Mouse (Mus musculus): Measurements from ENCODE around the gene Stx2.

DNA sequence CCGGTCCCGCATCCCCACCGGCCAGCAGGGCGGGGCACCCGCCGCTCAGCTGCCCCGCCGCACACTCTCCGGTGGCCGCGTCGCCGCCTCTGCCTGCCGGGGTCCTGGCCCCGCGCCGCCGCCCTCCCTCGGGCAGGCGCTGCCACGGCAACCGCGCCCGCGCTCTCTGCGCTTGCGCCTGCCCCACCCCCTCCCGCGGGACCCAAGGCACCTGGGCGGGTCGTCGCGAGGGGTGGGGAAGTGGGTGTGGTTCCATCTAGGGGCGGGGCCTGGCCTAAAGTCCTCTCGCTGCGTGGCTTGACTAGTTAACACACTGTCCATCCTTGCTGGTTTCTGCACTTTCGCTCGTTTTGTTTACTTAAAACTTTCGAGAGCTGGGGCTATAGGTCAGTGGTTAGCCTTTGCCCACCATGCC lies at the start of gene Stx2:
- TF ChIP-seq TAL1 (IDR thresholded peaks at IDR 0.05; ENCODE audit: low read length) (no peak), GATA1 (IDR thresholded peaks at IDR 0.05; ENCODE audit: low read length) (no peak)

Data from erythroblast, embryonic 14.5 days (primary cell).